Mouse (Mus musculus): ENCODE results near the gene Dync1li2.

Dync1li2 gene

DNA sequence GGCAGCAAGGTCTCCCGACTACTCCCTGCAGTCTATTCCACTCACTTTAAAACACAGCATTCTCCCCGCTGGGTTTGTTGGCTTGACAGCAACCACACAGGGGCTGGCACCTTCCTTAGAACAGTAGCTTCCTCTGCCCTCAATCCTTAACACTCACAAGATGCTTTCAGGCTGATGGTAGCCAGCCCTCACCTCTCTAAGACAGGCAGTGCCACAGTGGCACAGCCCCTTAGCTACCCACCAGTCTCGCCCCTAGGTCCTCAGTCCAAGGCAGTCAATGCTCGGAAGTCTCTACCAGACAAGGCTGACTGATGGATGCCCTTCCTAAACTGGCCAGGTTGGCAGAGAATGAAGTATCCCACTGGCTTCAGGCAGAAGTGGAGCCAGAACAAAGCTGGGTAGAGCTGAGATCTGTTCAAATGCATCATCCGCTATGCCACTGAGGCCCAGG, 61.9 kb downstream of the Dync1li2 start:
- no peak for DNase-seq (ENCODE audit: low spot score)

DNA sequence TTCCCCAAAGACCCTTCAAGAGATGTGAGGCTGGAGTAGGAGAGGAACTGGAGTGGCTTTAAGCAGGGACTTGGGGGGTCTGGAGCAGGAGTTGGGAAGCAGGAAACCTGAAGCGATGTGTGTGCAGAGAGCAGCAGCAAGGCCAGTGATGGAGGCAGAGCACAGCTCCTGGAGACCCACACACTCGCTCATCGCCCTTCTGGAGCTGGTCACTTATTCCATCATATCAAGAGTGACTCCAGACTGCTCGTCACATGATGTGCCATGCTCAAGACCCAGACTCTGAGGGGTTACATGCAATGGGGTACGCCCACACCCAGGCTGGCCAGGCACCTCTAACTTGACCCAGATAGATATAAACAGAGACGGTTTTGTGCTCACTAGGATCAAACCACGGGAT, 62.6 kb downstream of the Dync1li2 start:
- no peak for DNase-seq (ENCODE audit: low spot score)

DNA sequence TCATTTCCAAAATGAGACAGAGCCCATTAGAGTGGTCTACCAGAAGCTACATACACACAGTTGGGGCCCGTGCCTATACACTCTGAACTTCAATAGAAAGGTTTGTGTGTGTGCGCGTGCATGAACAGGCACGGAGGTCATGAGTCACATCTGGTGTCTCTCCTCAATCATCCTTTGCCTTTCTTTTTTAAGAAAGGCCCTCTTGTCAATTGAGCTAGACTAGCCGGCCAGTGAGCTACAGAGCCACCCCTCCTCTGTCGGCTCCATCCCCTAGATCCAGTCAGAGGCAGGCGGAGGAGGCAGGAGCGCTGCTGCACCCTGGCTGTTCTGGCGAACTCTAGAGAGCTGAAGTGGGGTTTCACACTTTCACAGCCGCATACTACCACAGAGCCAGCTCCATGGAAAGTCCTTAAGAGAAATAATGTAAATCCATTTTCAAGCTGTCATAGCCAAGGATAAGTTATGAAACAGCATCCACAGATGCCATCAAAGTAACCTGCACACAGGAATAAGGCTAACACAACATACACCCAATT, 63.5 kb downstream of the Dync1li2 start:
- DNase-seq (ENCODE audit: low spot score), result no peak

DNA sequence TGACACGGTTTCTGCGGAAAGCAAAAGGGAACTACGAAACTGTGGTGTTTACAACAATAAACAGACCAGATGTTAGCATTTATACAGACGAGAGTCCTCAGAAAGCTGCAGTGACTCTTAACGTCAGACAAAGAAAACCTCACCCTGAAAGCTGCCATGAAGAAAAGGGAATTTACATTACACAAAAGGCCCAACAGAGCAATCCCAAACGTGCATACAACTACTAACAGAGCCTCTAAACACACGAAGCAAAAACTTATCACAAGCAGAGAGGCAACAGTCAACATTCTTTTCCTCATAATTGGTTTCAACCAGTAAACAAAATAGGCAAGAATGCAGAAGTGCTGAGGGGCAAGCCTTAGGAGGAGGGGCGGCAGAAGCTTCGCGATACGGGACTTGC, 66.2 kb downstream of the Dync1li2 start:
- no peak for DNase-seq (ENCODE audit: low spot score)

DNA sequence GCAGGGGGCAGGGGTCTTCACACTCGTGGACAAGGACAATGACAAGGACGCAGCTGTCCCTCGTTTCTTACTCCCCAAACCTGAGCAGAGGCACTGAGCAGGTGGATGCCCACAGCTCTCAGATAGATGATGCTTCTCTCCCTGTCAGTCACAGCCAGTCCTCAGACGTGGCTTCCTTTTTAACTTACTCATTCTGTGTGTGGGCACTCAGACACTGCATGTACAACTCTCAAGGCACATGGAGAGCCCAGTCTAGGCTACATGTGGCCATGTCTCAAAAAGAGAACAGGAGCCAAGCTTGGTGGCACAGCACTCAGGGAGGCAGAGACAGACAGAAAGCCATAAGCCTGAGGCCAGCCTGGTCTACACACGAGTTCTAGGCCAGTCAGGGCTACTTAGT, 66.9 kb downstream of the Dync1li2 start:
- no peak for DNase-seq (ENCODE audit: low spot score)

DNA sequence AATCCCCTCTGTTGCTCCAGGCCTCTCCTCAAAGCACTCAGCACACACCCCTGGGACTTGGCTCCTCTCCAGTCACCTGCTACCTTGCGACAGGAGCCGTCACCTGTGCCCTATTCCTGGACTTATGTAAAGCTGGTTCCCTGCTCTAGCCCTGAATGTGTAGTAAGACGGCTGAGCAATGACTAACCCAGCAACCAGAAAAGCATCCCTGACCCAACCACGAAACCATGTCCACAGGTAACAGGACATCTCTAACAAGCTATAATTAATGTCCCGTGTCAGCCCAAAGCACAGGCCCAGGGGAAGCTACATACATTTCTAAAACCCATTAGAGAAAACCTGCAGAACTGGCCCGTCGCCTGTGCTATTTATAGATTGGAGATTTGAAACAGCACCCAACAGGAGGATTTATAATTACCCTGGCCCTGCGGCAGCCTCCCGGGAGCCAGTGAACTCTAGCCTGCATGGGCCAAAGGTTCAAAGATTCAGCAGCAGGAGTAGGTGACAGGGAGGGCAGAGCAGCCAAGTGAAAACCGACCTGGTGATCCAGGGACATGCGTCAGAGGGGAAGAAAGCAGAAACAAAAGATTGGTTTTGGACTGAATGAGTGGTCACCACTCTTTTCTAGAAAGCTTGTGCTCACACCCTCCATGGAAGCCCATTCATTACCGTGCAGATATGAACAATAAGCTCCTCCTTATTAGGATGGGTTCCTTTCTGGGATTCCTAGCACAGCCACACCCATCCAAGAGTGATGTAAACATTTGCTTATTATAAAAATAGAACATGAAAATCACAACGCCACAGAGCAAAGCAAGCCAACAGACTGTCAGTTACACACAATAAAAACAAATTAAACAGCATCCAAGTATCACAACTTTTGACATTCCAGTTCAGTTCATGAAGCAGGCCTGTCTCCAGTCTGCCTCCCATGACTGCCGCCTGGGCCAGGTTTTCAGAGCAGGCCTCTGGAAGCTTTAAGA, 67.7 kb downstream of the Dync1li2 start:
- peak; percentile 50 for DNase-seq (ENCODE audit: low spot score)

DNA sequence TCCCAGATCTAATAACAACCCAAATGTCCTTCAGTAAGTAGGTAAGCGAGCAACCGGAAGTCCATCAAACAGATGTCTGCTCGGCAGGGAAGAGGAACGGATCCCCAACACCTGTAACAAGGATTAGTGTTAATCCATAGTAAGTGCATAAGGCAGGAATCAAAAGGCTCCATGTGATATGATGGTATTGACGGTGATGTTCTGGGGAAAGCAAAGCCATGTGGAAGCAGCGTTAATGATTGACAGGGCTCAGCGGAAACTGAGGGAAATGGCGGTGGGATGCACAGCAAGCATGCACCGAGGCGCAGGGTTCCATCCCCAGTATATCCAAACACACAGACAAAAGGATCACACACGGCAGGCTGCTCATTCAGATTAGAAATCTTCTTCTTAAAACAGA, 68.6 kb downstream of the Dync1li2 start:
- no peak for DNase-seq (ENCODE audit: low spot score)

DNA sequence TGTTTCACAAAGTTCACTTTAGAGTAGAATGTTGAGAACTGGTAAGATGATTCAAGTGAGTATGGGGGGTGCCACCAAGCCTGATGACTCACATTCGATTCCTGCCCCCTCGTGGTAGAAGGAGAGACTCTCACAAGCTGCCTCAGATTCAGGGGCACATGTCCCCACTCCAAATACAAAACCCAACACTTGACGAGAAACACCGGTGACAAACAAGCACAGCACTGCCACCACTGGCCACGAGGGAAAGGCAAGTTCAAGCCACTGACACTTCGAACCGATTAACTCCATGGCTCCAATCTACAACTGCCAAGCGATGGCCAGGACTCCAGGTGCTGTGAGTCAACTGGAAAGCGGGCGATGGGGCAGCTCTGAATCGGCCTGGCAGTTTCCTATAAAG, 69.1 kb downstream of the Dync1li2 start:
- no peak for DNase-seq (ENCODE audit: low spot score)

DNA sequence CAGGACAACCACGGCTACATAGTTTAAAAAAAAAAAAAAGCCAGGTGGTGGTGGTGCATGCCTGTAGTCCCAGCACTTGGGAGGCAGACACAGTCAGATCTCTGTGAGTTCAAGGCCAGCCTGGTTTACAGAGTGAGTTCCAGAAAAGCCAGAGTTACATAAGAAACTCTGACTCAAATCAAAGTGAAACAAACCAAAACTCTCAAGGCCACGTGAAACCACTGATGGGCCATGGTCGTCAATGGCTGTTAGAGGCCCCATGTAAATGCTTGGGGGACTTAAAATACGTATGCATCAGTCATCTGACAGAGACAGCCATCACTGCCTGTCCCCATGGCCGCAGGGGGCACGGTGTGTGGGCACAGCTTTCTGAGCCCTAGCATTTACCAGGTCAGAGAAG, 71.7 kb downstream of the Dync1li2 start:
- no peak for DNase-seq (ENCODE audit: low spot score)

DNA sequence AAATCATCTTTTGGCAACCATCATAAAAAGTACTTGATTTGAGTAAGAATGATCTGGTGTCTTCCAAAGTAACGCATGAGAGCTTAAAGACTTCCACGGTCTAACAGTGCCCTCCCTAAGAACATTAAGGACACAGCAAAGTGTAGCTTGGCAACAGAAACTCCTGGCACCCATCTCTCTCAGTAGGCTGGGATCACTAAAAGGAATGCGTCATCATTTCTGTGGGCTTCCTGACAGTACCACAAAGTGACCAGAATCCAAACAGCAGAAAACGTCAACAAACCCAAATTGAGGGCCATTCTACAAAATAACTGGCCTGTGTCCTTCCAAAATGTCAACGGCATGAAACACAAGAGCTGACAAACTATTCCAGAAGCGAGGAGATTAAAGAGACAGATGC, 72.8 kb downstream of the Dync1li2 start:
- DNase-seq (ENCODE audit: low spot score), result no peak

DNA sequence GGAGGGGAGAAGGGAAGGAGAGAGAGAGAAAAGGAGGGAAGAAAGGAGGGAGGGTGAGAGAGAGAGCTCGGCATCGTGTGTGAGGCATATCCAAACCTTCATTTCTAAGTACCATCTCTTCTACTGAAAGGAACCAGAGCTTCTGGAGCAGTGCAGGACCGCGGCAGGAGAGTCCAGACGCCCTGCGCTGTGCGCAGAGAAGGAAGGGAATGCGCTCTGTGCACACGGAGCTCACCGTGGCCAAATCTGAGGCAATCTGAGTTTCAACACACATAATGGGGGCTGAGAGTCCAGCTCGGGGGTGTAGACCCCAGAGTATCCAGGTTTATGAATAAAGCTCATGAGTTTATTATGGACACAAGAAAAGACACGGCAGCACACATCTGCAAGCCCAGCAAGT, 73.3 kb downstream of the Dync1li2 start:
- no peak for DNase-seq (ENCODE audit: low spot score)
